Mouse (Mus musculus) embryonic facial prominence, embryonic 14.5 days (tissue): Measurements from ENCODE around the gene Abca12. TPM values are rescaled to one million over a fixed set of nuclear protein-coding genes. Genes with fewer than 3 reads are reported as not detected.

Experiments used
- ATAC-seq: fragments of 200-750 bp; cut with Nextera tagmentation; 2 replicates; pipeline ENCODE4 v1.8.0; 2017; ENCODE audit warnings: low read depth, moderate number of reproducible peaks, moderate TSS enrichment
- DNase-seq: peaks from one replicate; pipeline ENCODE4 v3.0.0-alpha.2; 2015; ENCODE audit warnings: low spot score
- H3K27ac ChIP-seq: fragments of 300-500 bp; sonication (generic); replicated peaks from 2 replicates; pipeline ENCODE4 v1.5.1; 2014; ENCODE audit warnings: low read depth, mild to moderate bottlenecking, low read length, moderate library complexity
- H3K27me3 ChIP-seq: fragments of 300-500 bp; sonication (generic); replicated peaks from 2 replicates; pipeline ENCODE4 v1.6.1; 2014; ENCODE audit warnings: low read length; ENCODE audit not compliant: control insufficient read depth, insufficient read depth
- H3K36me3 ChIP-seq: fragments of 300-500 bp; sonication (generic); 2 replicates; pipeline ENCODE4 v1.6.1; 2014; ENCODE audit warnings: low read length, mixed read lengths; ENCODE audit not compliant: control insufficient read depth, insufficient read depth
- H3K4me1 ChIP-seq: fragments of 300-500 bp; sonication (generic); 2 replicates; pipeline ENCODE4 v1.6.1; 2014; ENCODE audit warnings: antibody characterized with exemption, low read length; ENCODE audit not compliant: control insufficient read depth, insufficient read depth
- H3K4me2 ChIP-seq: fragments of 300-500 bp; sonication (generic); 2 replicates; pipeline ENCODE4 v1.6.1; 2014; ENCODE audit warnings: low read depth, mild to moderate bottlenecking, low read length, moderate library complexity, mixed read lengths
- H3K4me3 ChIP-seq: fragments of 300-500 bp; sonication (generic); 2 replicates; pipeline ENCODE4 v1.5.1; 2014; ENCODE audit warnings: low read depth, mild to moderate bottlenecking, low read length
- H3K9ac ChIP-seq: fragments of 300-500 bp; sonication (generic); 2 replicates; pipeline ENCODE4 v1.6.1; 2014; ENCODE audit warnings: low read depth, mild to moderate bottlenecking, low read length, moderate library complexity, mixed read lengths
- H3K9me3 ChIP-seq: fragments of 300-500 bp; sonication (generic); 2 replicates; pipeline ENCODE4 v1.6.1; 2016; ENCODE audit warnings: low read length; ENCODE audit not compliant: control insufficient read depth
- WGBS: fragments of 180-500 bp; shearing (Covaris S2); extraction: QIAGEN DNeasy Blood & Tissue Kit; methylation state at CpG from one replicate; pipeline ENCODE4 v1.1.7; 2014; 5-methylcytosine and 5-hydroxymethylcytosine counted together
- polyA plus RNA-seq: library from polyadenylated mRNA; unstranded; fragments of >200 nt; fragmentation: Nextera tagmentation; extraction: Ambion mirVana; gene quantifications from 2 replicates; pipeline ENCODE4 v1.2.1, GENCODE M21; 2014

Abca12 gene
- polyA plus RNA-seq, 1 experiment from 2014 or later = 1.5 TPM

DNA sequence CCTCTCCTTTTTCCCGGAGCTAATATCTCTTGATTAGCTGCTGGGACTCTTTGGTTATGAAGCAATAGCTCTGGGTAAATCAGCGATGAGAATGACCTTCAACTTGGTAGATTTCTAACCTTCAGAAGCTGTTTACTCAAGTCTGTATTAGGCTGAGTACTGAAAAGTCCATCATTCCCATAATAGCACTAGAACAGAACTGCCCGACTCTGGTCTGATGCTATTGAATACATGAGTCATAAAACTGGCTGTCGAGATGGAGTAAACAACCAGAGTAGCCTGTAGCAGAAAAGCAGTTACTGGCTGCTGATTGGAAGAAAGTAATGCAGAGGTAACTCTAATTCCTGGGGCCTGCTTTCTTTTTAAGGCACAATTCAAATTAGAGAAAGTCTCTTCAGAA lies 211.1 kb downstream of the Abca12 start:
- Histone ChIP-seq H3K4me3 (no peak overlapping the region), H3K27me3 (no peaks in the 10 kb centered on the region), H3K27ac (no peak overlapping the region), H3K4me1 (no peaks in the 10 kb centered on the region), H3K9ac (no peak overlapping the region), H3K9me3 (no peaks in the 10 kb centered on the region), H3K4me2 (no peak overlapping the region), H3K36me3 (no peaks in the 10 kb centered on the region)
- DNase-seq = no peak
- 86% methylated on average over 4 of the region's 4 CpGs for WGBS
- no peak for ATAC-seq

DNA sequence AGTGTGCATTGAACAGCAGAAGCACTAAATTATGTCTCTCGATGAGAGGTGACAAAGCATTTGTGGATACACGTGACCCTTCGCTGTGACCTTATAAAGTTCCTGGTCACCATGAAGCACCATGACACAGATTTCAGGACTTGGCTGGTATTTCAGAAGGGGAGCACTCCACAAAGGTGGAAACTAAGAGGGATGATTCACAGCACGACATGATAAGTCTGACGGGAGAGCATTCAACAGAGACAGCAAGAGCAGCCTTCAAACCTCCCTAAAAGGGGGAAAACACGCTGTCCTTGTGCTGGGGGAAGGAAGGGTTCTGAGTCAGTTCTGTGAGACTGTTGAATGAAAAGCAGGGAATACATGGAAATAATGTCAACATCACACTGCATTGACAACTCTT lies 218.5 kb downstream of the Abca12 start:
- H3K27me3 ChIP-seq = no peaks in the 10 kb centered on the region
- ATAC-seq (no peak), DNase-seq (no peak)
- no peaks in the 10 kb centered on the region for H3K4me1 ChIP-seq
- H3K9ac ChIP-seq = no peak overlapping the region
- no peak overlapping the region for H3K4me2 ChIP-seq
- no peak overlapping the region for H3K4me3 ChIP-seq
- 0 out of 2 replicates have a peak, but pooled peaks cover 4% of the 10 kb centered on the region for H3K9me3 ChIP-seq
- WGBS = 86% methylated on average over 6 of the region's 6 CpGs
- H3K27ac ChIP-seq = no peak overlapping the region
- no peaks in the 10 kb centered on the region for H3K36me3 ChIP-seq

DNA sequence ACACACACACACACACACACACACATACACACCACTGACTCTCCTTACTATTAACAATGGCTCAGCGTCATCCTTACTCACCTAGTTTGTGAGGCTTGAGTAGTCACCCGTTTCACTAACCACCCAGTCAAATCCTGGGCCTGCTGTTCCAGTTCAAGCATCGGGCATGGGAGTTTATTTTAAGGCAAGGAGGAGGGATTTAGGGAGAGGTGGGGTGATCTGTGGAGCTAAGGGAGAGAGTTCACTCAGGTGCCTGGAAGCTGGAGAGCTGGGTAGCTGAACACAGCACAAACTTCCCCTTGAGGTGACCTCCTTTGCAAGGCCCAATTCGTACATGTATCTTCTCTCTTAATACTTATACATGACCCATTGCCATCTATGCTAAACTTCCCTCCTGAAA lies 219.4 kb downstream of the Abca12 start:
- no peak for DNase-seq
- H3K27me3 ChIP-seq = no peaks in the 10 kb centered on the region
- 0 out of 2 replicates have a peak, but pooled peaks cover 4% of the 10 kb centered on the region for H3K9me3 ChIP-seq
- no peak overlapping the region for H3K27ac ChIP-seq
- H3K9ac ChIP-seq = no peak overlapping the region
- no peaks in the 10 kb centered on the region for H3K36me3 ChIP-seq
- ATAC-seq = no peak
- WGBS = 84% methylated on average over 4 of the region's 4 CpGs
- H3K4me2 ChIP-seq = no peak overlapping the region
- no peak overlapping the region for H3K4me3 ChIP-seq
- H3K4me1 ChIP-seq = no peaks in the 10 kb centered on the region

DNA sequence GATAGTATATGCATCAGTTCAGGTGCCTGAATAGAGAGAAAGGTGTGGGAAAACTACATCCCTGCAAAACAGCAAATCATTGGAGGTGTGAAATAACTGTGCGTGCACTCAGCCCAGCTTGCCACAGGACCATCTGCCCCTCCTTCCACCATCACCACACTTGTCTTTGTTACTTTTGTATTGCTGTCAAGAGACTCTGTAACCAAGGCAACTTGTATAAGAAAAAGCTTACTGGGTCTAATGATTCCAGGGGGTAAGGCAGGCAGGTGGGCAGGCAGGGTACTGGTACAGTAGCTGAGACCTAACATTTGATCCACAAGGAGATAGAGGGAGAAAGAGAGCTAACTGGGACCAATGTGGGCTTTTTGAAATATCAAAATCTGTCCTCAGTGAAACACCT lies 220.8 kb downstream of the Abca12 start:
- 95% methylated on average over 1 of the region's 1 CpGs for WGBS
- ATAC-seq (no peak), DNase-seq (no peak)
- Histone ChIP-seq H3K4me3 (no peak overlapping the region), H3K9ac (no peak overlapping the region), H3K36me3 (no peaks in the 10 kb centered on the region), H3K4me1 (no peaks in the 10 kb centered on the region), H3K9me3 (0 out of 2 replicates have a peak, but pooled peaks cover 4% of the 10 kb centered on the region), H3K27ac (no peak overlapping the region), H3K4me2 (no peak overlapping the region), H3K27me3 (no peaks in the 10 kb centered on the region)

Other genes with a start within 250 kb of the Abca12 start
- 53.8 and 62.9 TPM in 2 replicates for gene Atic, start 142.2 kb upstream of the Abca12 start, polyA plus RNA-seq
- gene Fn1, start 238.3 kb upstream of the Abca12 start, polyA plus RNA-seq = 277 and 304 TPM in 2 replicates